In the genomic region with DNA sequence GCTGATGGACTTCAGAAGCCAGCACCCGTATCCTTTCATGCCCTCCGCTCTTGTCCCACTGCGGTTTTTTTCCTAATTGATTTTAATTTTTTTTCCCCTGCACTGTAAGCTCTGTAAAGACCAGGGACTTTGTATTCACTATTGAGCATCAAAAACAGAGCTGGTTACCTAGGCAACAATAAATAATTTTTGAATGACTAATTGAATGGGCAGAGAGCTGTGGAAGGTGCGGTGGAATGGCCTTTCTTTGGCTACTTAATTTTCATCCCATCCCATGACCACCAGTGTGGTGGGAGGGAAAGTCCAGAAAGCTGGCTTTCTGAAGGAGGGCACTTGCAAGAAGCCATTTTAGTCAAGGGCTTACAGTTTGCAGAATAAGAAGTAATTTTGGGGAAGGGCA, we compare ENCODE assay signal across 19 mouse cellular contexts.
"Had no signal": no experiment of that assay in that cellular context is flagged by ENCODE, and none has a peak within 500 bp of the region (broad histone marks: within the 10 kb centered on the region; RNA-seq: fewer than 3 reads in every experiment).

No protein-coding gene starts in this region.

- H3K36me3 ChIP-seq: midbrain, embryonic 15.5 days had no signal

- DNase-seq: kidney, adult 9 months; kidney, postnatal 14 days; lung, adult 2 months; lung, postnatal 14 days; lung, postnatal 4 days; right cerebral cortex, adult 18-20 months; right cerebral cortex, postnatal 14 days; right cerebral cortex, postnatal 4 days; thymus, adult 2 months; thymus, postnatal 14 days; thymus, postnatal 4 days had no signal

- H3K9ac ChIP-seq: liver, embryonic 12.5 days; liver, embryonic 15.5 days; midbrain, embryonic 12.5 days; midbrain, embryonic 15.5 days; neural tube, embryonic 12.5 days; neural tube, embryonic 15.5 days had no signal

- H3K27me3 ChIP-seq: limb, embryonic 13.5 days; liver, embryonic 12.5 days; liver, embryonic 15.5 days; midbrain, embryonic 12.5 days; midbrain, embryonic 15.5 days; neural tube, embryonic 12.5 days; neural tube, embryonic 15.5 days had no signal

- H3K4me2 ChIP-seq: limb, embryonic 13.5 days; liver, embryonic 12.5 days; liver, embryonic 15.5 days; midbrain, embryonic 12.5 days; midbrain, embryonic 15.5 days; neural tube, embryonic 12.5 days; neural tube, embryonic 15.5 days had no signal

- H3K9me3 ChIP-seq: limb, embryonic 10.5 days; limb, embryonic 13.5 days; liver, embryonic 12.5 days; liver, embryonic 15.5 days; midbrain, embryonic 12.5 days; midbrain, embryonic 15.5 days; neural tube, embryonic 12.5 days; neural tube, embryonic 15.5 days had no signal

- H3K4me3 ChIP-seq: limb, embryonic 10.5 days; limb, embryonic 13.5 days; liver, embryonic 12.5 days; liver, embryonic 15.5 days; midbrain, embryonic 12.5 days; midbrain, embryonic 15.5 days; neural tube, embryonic 12.5 days; neural tube, embryonic 15.5 days had no signal

- ATAC-seq: midbrain, embryonic 15.5 days had no signal

- H3K27ac ChIP-seq: limb, embryonic 10.5 days; limb, embryonic 13.5 days; liver, embryonic 12.5 days; midbrain, embryonic 12.5 days; midbrain, embryonic 15.5 days; neural tube, embryonic 12.5 days; neural tube, embryonic 15.5 days had no signal
